Mouse (Mus musculus): ENCODE measurements around the gene Sergef.

DNA sequence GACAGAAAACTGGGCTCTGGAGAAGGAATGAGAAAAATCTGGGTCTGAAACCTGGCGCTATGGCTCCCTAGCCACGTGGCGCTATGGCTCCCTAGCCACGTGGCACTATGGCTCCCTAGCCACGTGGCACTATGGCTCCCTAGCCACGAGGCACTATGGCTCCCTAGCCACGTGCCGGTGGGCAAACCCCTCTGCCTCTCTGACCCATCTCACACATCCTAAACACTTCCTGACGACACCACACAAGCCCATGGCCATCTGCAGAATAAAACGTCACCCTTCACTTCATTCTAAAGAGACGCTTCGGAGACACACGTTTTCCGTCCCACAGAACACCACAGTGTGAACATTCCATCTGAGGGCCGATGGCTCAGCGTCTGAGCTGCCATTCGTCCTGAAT, 117.8 kb downstream of the Sergef start:
- TF ChIP-seq CTCF (IDR thresholded peaks at IDR 0.05; ENCODE audit: low read depth) = no peak
- TF ChIP-seq EP300 (IDR thresholded peaks at IDR 0.05; ENCODE audit: low read depth) = no peak
